Comparison of ENCODE assay signal across 8 mouse cellular contexts in genomic region chr8:88451658-88452500, GRCm38 (mm10).
DNase-seq lines count a peak whose midpoint lies in the region; ATAC-seq lines count a peak whose summit lies in the region.

No protein-coding gene starts in this region.

- peak overlapping the region; percentile 40; the same call in 1 of the 2 replicates for H3K4me2 ChIP-seq in liver, embryonic 13.5 days

- H3K9me3 ChIP-seq in liver, embryonic 13.5 days (replicated peaks), result no peaks in the 10 kb centered on the region

- no peak overlapping the region for H3K9ac ChIP-seq in liver, embryonic 13.5 days

- peaks cover 12% of the 10 kb centered on the region; the same call in 1 of the 2 replicates for H3K4me1 ChIP-seq in liver, embryonic 13.5 days (replicated peaks)

- H3K27me3 ChIP-seq in liver, embryonic 13.5 days, result peaks cover 80% of the 10 kb centered on the region

- DNase-seq in layer of hippocampus, postnatal 10 days (ENCODE audit: low spot score in 2 of 2), result peak; percentile 22 to 24
- DNase-seq in layer of hippocampus, postnatal 25 days (ENCODE audit: extremely low spot score in 1 of 2, low spot score in 1 of 2), result no peak
- DNase-seq in forelimb bud, embryonic 11.5 days (ENCODE audit: low read depth, low spot score), result peak; percentile 49
- no peak for DNase-seq in liver, embryonic 13.5 days
- peak; percentile 61 for DNase-seq in retina, embryonic 14.5 days (ENCODE audit: low spot score)
- no peak for DNase-seq in adrenal gland, postnatal 4 days (ENCODE audit: low spot score in 2 of 2)
- DNase-seq in gastrocnemius, postnatal 10 days, result no peak

- H3K27ac ChIP-seq in liver, embryonic 13.5 days, result no peak overlapping the region

- no peak for ATAC-seq in liver, embryonic 13.5 days (ENCODE audit: low read depth)
- no peak for ATAC-seq in inflammation-experienced regulatory T-cells, adult 6 months

- 19% methylated on average over 17 of the region's 17 CpGs for WGBS in liver, embryonic 13.5 days (ENCODE audit: insufficient replicate concordance)

- no peak overlapping the region for H3K4me3 ChIP-seq in liver, embryonic 13.5 days (replicated peaks)

- no peaks in the 10 kb centered on the region for H3K36me3 ChIP-seq in liver, embryonic 13.5 days

Comparison
In these comparisons a context has a peak if more than half of its experiments do, and no peak if none do; other contexts are left out.
1. DNase-seq: peak in layer of hippocampus, postnatal 10 days (2 of 2), forelimb bud, embryonic 11.5 days (single experiment) and retina, embryonic 14.5 days (single experiment); none in layer of hippocampus, postnatal 25 days (0 of 2), liver, embryonic 13.5 days (single experiment), adrenal gland, postnatal 4 days (0 of 2) and gastrocnemius, postnatal 10 days (single experiment).